12 mouse cellular contexts compared by ENCODE assay signal in genomic region chr2:35618981-35619380, GRCm38 (mm10).
DNase-seq lines count a peak whose midpoint lies in the region; ATAC-seq lines count a peak whose summit lies in the region.
"Had no signal": no experiment of that assay in that cellular context is flagged by ENCODE, and none has a peak within 500 bp of the region (broad histone marks: within the 10 kb centered on the region; RNA-seq: fewer than 3 reads in every experiment).

No protein-coding gene starts in this region.

- no peaks in the 10 kb centered on the region for H3K9me3 ChIP-seq in forebrain, embryonic 16.5 days (ENCODE audit: control insufficient read depth, low read length)
- no peaks in the 10 kb centered on the region for H3K9me3 ChIP-seq in forebrain, embryonic 13.5 days (replicated peaks)
- no peaks in the 10 kb centered on the region for H3K9me3 ChIP-seq in hindbrain, embryonic 12.5 days (replicated peaks)
- no peaks in the 10 kb centered on the region for H3K9me3 ChIP-seq in hindbrain, embryonic 11.5 days (ENCODE audit: control insufficient read depth, low read length)
- H3K9me3 ChIP-seq in embryonic facial prominence, embryonic 12.5 days: no peaks in the 10 kb centered on the region
- no peaks in the 10 kb centered on the region for H3K9me3 ChIP-seq in limb, embryonic 13.5 days

- 64% methylated on average over 7 of the region's 7 CpGs for WGBS in forebrain, embryonic 16.5 days
- WGBS in forebrain, embryonic 13.5 days: 74% methylated on average over 7 of the region's 7 CpGs
- WGBS in hindbrain, embryonic 12.5 days: 80% methylated on average over 7 of the region's 7 CpGs
- 81% methylated on average over 7 of the region's 7 CpGs for WGBS in hindbrain, embryonic 11.5 days
- WGBS in embryonic facial prominence, embryonic 12.5 days: 54% methylated on average over 7 of the region's 7 CpGs
- 47% methylated on average over 7 of the region's 7 CpGs for WGBS in limb, embryonic 13.5 days

- no peak overlapping the region for H3K4me3 ChIP-seq in forebrain, embryonic 16.5 days (replicated peaks; ENCODE audit: low read length)
- H3K4me3 ChIP-seq in forebrain, embryonic 13.5 days: no peak overlapping the region
- no peak overlapping the region for H3K4me3 ChIP-seq in hindbrain, embryonic 12.5 days
- H3K4me3 ChIP-seq in hindbrain, embryonic 11.5 days (ENCODE audit: low read depth, low read length): no peak overlapping the region
- no peak overlapping the region for H3K4me3 ChIP-seq in embryonic facial prominence, embryonic 12.5 days
- H3K4me3 ChIP-seq in limb, embryonic 13.5 days: no peak overlapping the region
- H3K4me3 ChIP-seq: layer of hippocampus, adult 2 months had no signal

- no peak overlapping the region for H3K4me2 ChIP-seq in forebrain, embryonic 16.5 days (ENCODE audit: low read length)
- no peak overlapping the region for H3K4me2 ChIP-seq in forebrain, embryonic 13.5 days
- H3K4me2 ChIP-seq in hindbrain, embryonic 12.5 days (replicated peaks): no peak overlapping the region
- no peak overlapping the region for H3K4me2 ChIP-seq in hindbrain, embryonic 11.5 days (replicated peaks; ENCODE audit: low read depth, low read length)
- 0 out of 2 replicates have a peak overlapping the region, but pooled peaks have one; percentile 48 for H3K4me2 ChIP-seq in embryonic facial prominence, embryonic 12.5 days (replicated peaks)
- H3K4me2 ChIP-seq in limb, embryonic 13.5 days (replicated peaks): peak overlapping the region; percentile 61

- H3K9ac ChIP-seq in forebrain, embryonic 16.5 days (replicated peaks; ENCODE audit: low read depth, low read length): 0 out of 2 replicates have a peak overlapping the region, but pooled peaks have one; percentile 6
- no peak overlapping the region for H3K9ac ChIP-seq in forebrain, embryonic 13.5 days
- H3K9ac ChIP-seq in hindbrain, embryonic 12.5 days: no peak overlapping the region
- H3K9ac ChIP-seq in hindbrain, embryonic 11.5 days (ENCODE audit: low read depth, low read length): no peak overlapping the region
- no peak overlapping the region for H3K9ac ChIP-seq in embryonic facial prominence, embryonic 12.5 days
- 0 out of 2 replicates have a peak overlapping the region, but pooled peaks have one; percentile 25 for H3K9ac ChIP-seq in limb, embryonic 13.5 days

- no peaks in the 10 kb centered on the region for H3K36me3 ChIP-seq in forebrain, embryonic 16.5 days (ENCODE audit: control insufficient read depth, insufficient read depth)
- no peaks in the 10 kb centered on the region for H3K36me3 ChIP-seq in forebrain, embryonic 13.5 days (ENCODE audit: poor library complexity, severe bottlenecking)
- H3K36me3 ChIP-seq in hindbrain, embryonic 12.5 days: no peaks in the 10 kb centered on the region
- H3K36me3 ChIP-seq in hindbrain, embryonic 11.5 days (ENCODE audit: control insufficient read depth, insufficient read depth, low read length): no peaks in the 10 kb centered on the region
- no peaks in the 10 kb centered on the region for H3K36me3 ChIP-seq in embryonic facial prominence, embryonic 12.5 days
- H3K36me3 ChIP-seq in limb, embryonic 13.5 days: no peaks in the 10 kb centered on the region

- H3K27me3 ChIP-seq in forebrain, embryonic 16.5 days (replicated peaks; ENCODE audit: control insufficient read depth, insufficient read depth, low read length): no peaks in the 10 kb centered on the region
- H3K27me3 ChIP-seq in forebrain, embryonic 13.5 days: no peaks in the 10 kb centered on the region; the same call in 1 of the 2 replicates
- H3K27me3 ChIP-seq in hindbrain, embryonic 12.5 days: peaks cover 2% of the 10 kb centered on the region; the same call in 1 of the 2 replicates
- no peaks in the 10 kb centered on the region for H3K27me3 ChIP-seq in hindbrain, embryonic 11.5 days (ENCODE audit: control insufficient read depth, insufficient read depth, low read length)
- no peaks in the 10 kb centered on the region for H3K27me3 ChIP-seq in embryonic facial prominence, embryonic 12.5 days
- H3K27me3 ChIP-seq in limb, embryonic 13.5 days: no peaks in the 10 kb centered on the region

- DNase-seq in hindbrain, embryonic 11.5 days (ENCODE audit: low spot score): no peak
- no peak for DNase-seq in urinary bladder, postnatal 36 days (ENCODE audit: low spot score in 2 of 2)
- no peak for DNase-seq in layer of hippocampus, adult 11-12 months (ENCODE audit: low spot score)
- DNase-seq: adrenal gland, adult 8-10 months had no signal

- peaks cover 33% of the 10 kb centered on the region for H3K4me1 ChIP-seq in forebrain, embryonic 16.5 days (replicated peaks; ENCODE audit: control insufficient read depth, insufficient read depth, low read length)
- H3K4me1 ChIP-seq in forebrain, embryonic 13.5 days: peaks cover 50% of the 10 kb centered on the region
- H3K4me1 ChIP-seq in hindbrain, embryonic 12.5 days: peaks cover 61% of the 10 kb centered on the region
- H3K4me1 ChIP-seq in hindbrain, embryonic 11.5 days (replicated peaks; ENCODE audit: control insufficient read depth, insufficient read depth, low read length): peaks cover 30% of the 10 kb centered on the region
- H3K4me1 ChIP-seq in embryonic facial prominence, embryonic 12.5 days: peaks cover 63% of the 10 kb centered on the region
- H3K4me1 ChIP-seq in limb, embryonic 13.5 days: peaks cover 80% of the 10 kb centered on the region

- no peak overlapping the region for H3K27ac ChIP-seq in forebrain, embryonic 16.5 days (ENCODE audit: low read length)
- no peak overlapping the region for H3K27ac ChIP-seq in forebrain, embryonic 13.5 days
- 0 out of 2 replicates have a peak overlapping the region, but pooled peaks have one; percentile 31 for H3K27ac ChIP-seq in hindbrain, embryonic 12.5 days
- H3K27ac ChIP-seq in hindbrain, embryonic 11.5 days (ENCODE audit: low read depth, low read length): no peak overlapping the region
- peak overlapping the region; percentile 94 for H3K27ac ChIP-seq in embryonic facial prominence, embryonic 12.5 days
- peak overlapping the region; percentile 90 for H3K27ac ChIP-seq in limb, embryonic 13.5 days
- H3K27ac ChIP-seq: hindbrain, postnatal 0 days; layer of hippocampus, adult 2 months; macrophage had no signal

- no peak for ATAC-seq in forebrain, embryonic 16.5 days
- no peak for ATAC-seq in forebrain, embryonic 13.5 days
- no peak for ATAC-seq in hindbrain, embryonic 12.5 days (ENCODE audit: low FRiP score)
- ATAC-seq in hindbrain, embryonic 11.5 days (ENCODE audit: low FRiP score): no peak
- ATAC-seq in embryonic facial prominence, embryonic 12.5 days (ENCODE audit: insufficient number of reproducible peaks, insufficient read depth, low FRiP score, low TSS enrichment): no peak
- no peak for ATAC-seq in limb, embryonic 13.5 days (ENCODE audit: low FRiP score, low read depth)
- ATAC-seq: hindbrain, postnatal 0 days had no signal

Comparison
In these comparisons a context has a peak if more than half of its experiments do, and no peak if none do; other contexts are left out.
1. H3K27ac ChIP-seq: peak in hindbrain, embryonic 12.5 days (single experiment), embryonic facial prominence, embryonic 12.5 days (single experiment) and limb, embryonic 13.5 days (single experiment); none in forebrain, embryonic 16.5 days (single experiment), forebrain, embryonic 13.5 days (single experiment) and hindbrain, embryonic 11.5 days (single experiment).
2. H3K9ac ChIP-seq: peak in forebrain, embryonic 16.5 days (single experiment) and limb, embryonic 13.5 days (single experiment); none in forebrain, embryonic 13.5 days (single experiment), hindbrain, embryonic 12.5 days (single experiment), hindbrain, embryonic 11.5 days (single experiment) and embryonic facial prominence, embryonic 12.5 days (single experiment).
3. H3K4me2 ChIP-seq: peak in embryonic facial prominence, embryonic 12.5 days (single experiment) and limb, embryonic 13.5 days (single experiment); none in forebrain, embryonic 16.5 days (single experiment), forebrain, embryonic 13.5 days (single experiment), hindbrain, embryonic 12.5 days (single experiment) and hindbrain, embryonic 11.5 days (single experiment).